14 mouse cellular contexts compared by ENCODE assay signal in genomic region chr13:108527090-108527770, GRCm38 (mm10).
DNase-seq lines count a peak whose midpoint lies in the region; ATAC-seq and TF ChIP-seq lines count a peak whose summit lies in the region.
"Had no signal": no experiment of that assay in that cellular context is flagged by ENCODE, and none has a peak within 500 bp of the region (broad histone marks: within the 10 kb centered on the region; RNA-seq: fewer than 3 reads in every experiment).

No protein-coding gene starts in this region.

- H3K4me1 ChIP-seq in forebrain, postnatal 0 days (ENCODE audit: insufficient read depth) = peaks cover 11% of the 10 kb centered on the region; the same call in 1 of the 2 replicates
- peaks cover 6% of the 10 kb centered on the region for H3K4me1 ChIP-seq in forebrain, embryonic 12.5 days
- no peaks in the 10 kb centered on the region for H3K4me1 ChIP-seq in lung, embryonic 14.5 days (ENCODE audit: insufficient read depth)
- H3K4me1 ChIP-seq in embryonic fibroblast, embryonic 13.5 days (ENCODE audit: control insufficient read depth, insufficient read depth, low read length) = peaks cover 10% of the 10 kb centered on the region; the same call in 1 of the 2 replicates
- H3K4me1 ChIP-seq: limb, embryonic 15.5 days had no signal

- DNase-seq in forebrain, postnatal 0 days = peak; percentile 11
- peak; percentile 36 for DNase-seq in lung, embryonic 14.5 days
- DNase-seq in lung, postnatal 10 days = no peak
- DNase-seq in splenic B cell, adult 2 months (ENCODE audit: low read depth, low spot score) = peak; percentile 34
- DNase-seq in adrenal gland, postnatal 14 days = no peak
- DNase-seq in thymus, postnatal 25 days = no peak
- DNase-seq: adrenal gland, postnatal 36 days; cerebellum, adult 8-10 months; kidney, postnatal 25 days had no signal

- H3K27me3 ChIP-seq in forebrain, postnatal 0 days (ENCODE audit: insufficient read depth, low read length) = no peaks in the 10 kb centered on the region
- H3K27me3 ChIP-seq in forebrain, embryonic 12.5 days = no peaks in the 10 kb centered on the region
- H3K27me3 ChIP-seq in lung, embryonic 14.5 days (ENCODE audit: insufficient read depth, low read length) = no peaks in the 10 kb centered on the region
- no peaks in the 10 kb centered on the region for H3K27me3 ChIP-seq in splenic B cell, adult 2 months (ENCODE audit: control insufficient read depth, insufficient read depth, low read length, poor library complexity, severe bottlenecking)
- H3K27me3 ChIP-seq: limb, embryonic 15.5 days; midbrain, embryonic 13.5 days; Patski had no signal

- no peak overlapping the region for H3K4me3 ChIP-seq in forebrain, postnatal 0 days (ENCODE audit: low read depth, low read length)
- no peak overlapping the region for H3K4me3 ChIP-seq in forebrain, embryonic 12.5 days (replicated peaks)
- H3K4me3 ChIP-seq in lung, embryonic 14.5 days (ENCODE audit: low read depth, low read length) = no peak overlapping the region
- H3K4me3 ChIP-seq in embryonic fibroblast, embryonic 13.5 days (ENCODE audit: insufficient read depth, low read length) = no peak overlapping the region
- H3K4me3 ChIP-seq: limb, embryonic 15.5 days; midbrain, embryonic 13.5 days had no signal

- no peak overlapping the region for H3K4me2 ChIP-seq in forebrain, postnatal 0 days (ENCODE audit: low read depth)
- no peak overlapping the region for H3K4me2 ChIP-seq in forebrain, embryonic 12.5 days
- H3K4me2 ChIP-seq in lung, embryonic 14.5 days = no peak overlapping the region
- H3K4me2 ChIP-seq: limb, embryonic 15.5 days; midbrain, embryonic 13.5 days had no signal

- H3K27ac ChIP-seq in forebrain, postnatal 0 days (ENCODE audit: low read depth, low read length) = no peak overlapping the region
- H3K27ac ChIP-seq in forebrain, embryonic 12.5 days = no peak overlapping the region
- no peak overlapping the region for H3K27ac ChIP-seq in lung, embryonic 14.5 days (ENCODE audit: low read depth)
- peak overlapping the region; percentile 16 for H3K27ac ChIP-seq in embryonic fibroblast, embryonic 13.5 days (ENCODE audit: insufficient read depth, low read length)
- H3K27ac ChIP-seq: limb, embryonic 15.5 days; midbrain, embryonic 13.5 days had no signal

- TF ChIP-seq POLR2A in embryonic fibroblast, embryonic 13.5 days (IDR thresholded peaks at IDR 0.05; ENCODE audit: low read depth, low read length) = no peak

- no peak overlapping the region for H3K9ac ChIP-seq in forebrain, postnatal 0 days
- no peak overlapping the region for H3K9ac ChIP-seq in forebrain, embryonic 12.5 days
- H3K9ac ChIP-seq in lung, embryonic 14.5 days = no peak overlapping the region
- H3K9ac ChIP-seq: limb, embryonic 15.5 days; midbrain, embryonic 13.5 days had no signal

- H3K9me3 ChIP-seq in forebrain, postnatal 0 days (ENCODE audit: low read length) = no peaks in the 10 kb centered on the region
- H3K9me3 ChIP-seq in forebrain, embryonic 12.5 days = no peaks in the 10 kb centered on the region
- no peaks in the 10 kb centered on the region for H3K9me3 ChIP-seq in lung, embryonic 14.5 days (ENCODE audit: low read depth, low read length)
- H3K9me3 ChIP-seq: limb, embryonic 15.5 days; midbrain, embryonic 13.5 days had no signal

- ATAC-seq in forebrain, postnatal 0 days = peak; percentile 47; the same call in 1 of the 2 replicates
- no peak for ATAC-seq in forebrain, embryonic 12.5 days (ENCODE audit: low FRiP score)
- ATAC-seq in lung, embryonic 14.5 days (ENCODE audit: insufficient read depth) = no peak

- no peak for TF ChIP-seq CTCF in forebrain, postnatal 0 days (IDR thresholded peaks at IDR 0.05; ENCODE audit: low read depth)
- no peak for TF ChIP-seq CTCF in lung, embryonic 14.5 days (IDR thresholded peaks at IDR 0.05; ENCODE audit: low read depth)
- TF ChIP-seq CTCF in embryonic fibroblast, embryonic 13.5 days (IDR thresholded peaks at IDR 0.05; ENCODE audit: borderline replicate concordance, insufficient read depth, low read length) = no peak

- no peaks in the 10 kb centered on the region for H3K36me3 ChIP-seq in forebrain, postnatal 0 days (ENCODE audit: insufficient read depth)
- H3K36me3 ChIP-seq in forebrain, embryonic 12.5 days (replicated peaks) = no peaks in the 10 kb centered on the region
- no peaks in the 10 kb centered on the region for H3K36me3 ChIP-seq in lung, embryonic 14.5 days (ENCODE audit: insufficient read depth)
- no peaks in the 10 kb centered on the region for H3K36me3 ChIP-seq in splenic B cell, adult 2 months (ENCODE audit: control insufficient read depth, insufficient read depth, low read length, poor library complexity, severe bottlenecking)
- H3K36me3 ChIP-seq: limb, embryonic 15.5 days; midbrain, embryonic 13.5 days had no signal

- WGBS in forebrain, postnatal 0 days = 73% methylated on average over 7 of the region's 7 CpGs
- 88% methylated on average over 7 of the region's 7 CpGs for WGBS in forebrain, embryonic 12.5 days
- WGBS in lung, embryonic 14.5 days = 64% methylated on average over 7 of the region's 7 CpGs

Comparison
In these comparisons a context has a peak if more than half of its experiments do, and no peak if none do; other contexts are left out.
1. DNase-seq: peak in forebrain, postnatal 0 days (single experiment), lung, embryonic 14.5 days (single experiment) and splenic B cell, adult 2 months (single experiment); none in lung, postnatal 10 days (single experiment), adrenal gland, postnatal 14 days (single experiment) and thymus, postnatal 25 days (single experiment).